Mouse (Mus musculus) lung, postnatal 14 days (tissue): ENCODE data around the gene Olfr1338.
"Not testable (repeated sequence)": the region's sequence is repeated elsewhere in the genome, so short reads cannot be mapped to it uniquely, and the experiment has no call there.

Experiments
- DNase-seq: peaks from one replicate; pipeline ENCODE4 v3.0.0; 2021

The Olfr1338 gene

DNA sequence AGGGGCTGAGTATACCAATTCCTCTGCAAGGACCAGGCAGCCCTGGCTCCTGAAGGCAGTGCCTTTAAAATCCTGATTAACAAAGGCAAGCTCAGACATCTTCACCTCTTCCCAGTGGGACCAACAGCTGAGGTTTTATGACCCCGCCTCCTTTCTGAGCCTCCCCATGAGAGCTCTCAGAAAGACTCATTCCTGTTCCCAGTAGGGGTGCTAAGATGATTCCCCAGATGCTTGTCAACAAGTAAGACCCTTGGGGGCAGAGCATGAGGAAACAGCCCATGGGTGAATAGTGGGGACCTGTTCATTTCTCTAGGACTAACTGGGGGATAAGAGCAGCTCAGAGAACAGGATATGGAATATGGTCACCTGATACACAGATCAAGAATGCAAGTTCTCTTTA is at the start of gene Olfr1338:
Gene Olfr1338, minus strand, starts transcription at position 101 of the 400 bp plus-strand sequence.
- no peak for DNase-seq

DNA sequence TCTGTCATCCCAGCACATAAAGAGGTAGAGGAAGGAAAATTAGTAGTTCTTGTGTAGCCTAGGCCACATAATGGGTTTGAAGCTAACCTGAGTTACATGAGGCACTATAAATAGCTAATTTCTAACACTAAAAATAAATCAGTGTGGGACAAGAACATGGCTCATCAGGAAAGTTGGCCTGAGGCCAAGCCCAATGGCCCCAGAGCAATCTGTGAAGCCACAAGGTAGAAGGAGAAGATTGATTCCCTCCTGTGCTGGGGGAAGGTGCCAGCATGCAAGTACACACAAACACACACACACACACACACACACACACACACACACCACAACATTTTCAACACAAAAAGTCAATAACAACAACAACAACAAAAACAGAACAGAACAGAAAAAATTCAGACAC is 34.3 kb upstream of the Olfr1338 start:
- not testable (repeated sequence) for DNase-seq

DNA sequence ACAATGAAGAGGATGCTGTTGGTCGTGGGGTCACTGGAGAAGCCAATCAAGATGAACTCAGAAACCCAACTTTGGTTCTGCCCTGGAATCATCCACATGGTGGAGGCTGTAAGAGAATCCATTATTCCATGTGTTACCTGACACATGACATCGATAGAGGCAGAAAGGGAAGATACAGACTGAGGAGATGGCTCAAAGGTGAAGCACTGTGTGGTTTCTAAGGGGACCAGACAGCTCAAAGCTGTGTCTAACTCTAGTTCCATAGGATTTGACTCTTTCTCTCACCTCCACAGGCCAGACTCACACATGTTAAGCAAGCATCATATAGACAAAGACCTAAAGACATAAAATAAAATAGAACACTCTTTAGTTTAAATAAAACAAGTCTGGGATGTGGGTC is 23.9 kb upstream of the Olfr1338 start, which contains the start of gene Olfr1337:
Gene Olfr1337, minus strand, starts transcription at position 101 of the 400 bp plus-strand sequence.
- DNase-seq, result no peak

DNA sequence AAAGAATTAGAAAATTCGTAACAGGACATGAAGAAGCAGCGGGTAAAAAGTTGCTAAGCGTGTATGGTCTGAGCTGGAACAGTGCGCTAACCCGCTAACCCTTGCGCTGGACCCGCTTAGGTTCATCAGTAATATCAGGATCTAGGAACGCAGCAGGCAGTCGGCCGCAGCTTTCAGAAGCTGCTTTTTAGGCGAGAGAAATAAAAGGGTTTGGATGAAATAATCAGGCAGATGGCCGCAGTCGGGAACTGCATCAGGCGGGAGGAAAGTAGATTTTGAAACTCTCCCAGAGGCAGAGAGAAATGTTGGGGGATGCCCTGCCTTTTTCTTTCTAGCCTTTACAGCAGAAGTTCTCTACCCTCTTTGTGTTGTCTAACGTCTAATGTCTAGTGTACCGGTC is 16.7 kb downstream of the Olfr1338 start:
- DNase-seq, result no peak

DNA sequence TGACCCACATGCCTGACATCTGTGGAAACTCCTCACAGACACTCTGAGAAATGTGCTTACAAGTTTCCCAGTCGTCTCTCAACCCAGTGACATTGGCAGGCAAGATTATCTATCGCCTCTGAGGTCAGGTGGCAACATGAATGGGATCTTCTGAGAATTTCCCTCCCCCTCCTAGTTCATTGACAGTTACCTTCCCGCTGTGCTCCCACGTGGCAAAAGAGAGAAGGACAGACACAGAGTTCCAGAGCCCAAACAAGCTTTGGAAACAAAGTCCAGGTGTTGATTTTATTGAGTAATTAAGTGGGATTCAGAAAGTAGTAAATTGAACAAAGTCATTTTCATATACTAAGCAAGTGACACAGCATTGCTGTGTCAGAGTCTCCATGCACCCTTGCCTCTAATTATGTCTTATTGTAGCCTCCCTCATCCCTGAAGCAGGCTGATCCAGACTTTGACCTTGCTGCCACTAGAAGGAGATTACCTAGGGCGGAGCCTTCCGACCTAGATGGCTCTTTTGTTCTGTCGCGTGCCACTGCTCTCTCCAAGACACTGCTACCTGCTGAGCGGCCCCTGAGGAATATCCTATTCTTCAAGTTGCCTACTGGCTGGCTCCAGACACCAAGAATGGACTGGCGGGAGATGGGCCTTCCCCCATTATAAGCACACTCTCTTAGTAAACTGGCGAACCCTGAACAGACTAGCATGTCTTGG is 17.4 kb downstream of the Olfr1338 start:
- DNase-seq, result no peak

DNA sequence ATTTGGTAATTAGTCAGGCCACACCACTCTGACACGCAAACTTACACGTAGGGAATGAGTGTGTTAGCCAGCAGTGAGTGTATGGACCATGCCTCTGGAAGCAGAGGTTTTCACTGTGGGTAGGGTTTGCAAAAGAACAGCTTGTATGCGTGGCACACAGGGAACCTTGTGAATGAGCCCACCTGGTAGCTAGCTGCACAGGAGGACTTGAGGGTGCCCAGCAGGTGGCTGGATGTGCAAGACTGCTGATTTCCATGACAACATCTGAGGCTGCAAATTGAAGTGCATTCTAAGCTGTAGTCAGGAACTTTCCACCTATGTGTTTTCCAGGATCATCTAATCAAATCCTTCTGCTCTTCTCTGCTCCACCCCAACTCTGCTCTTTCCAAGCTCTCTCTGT is 19.0 kb downstream of the Olfr1338 start:
- no peak for DNase-seq

DNA sequence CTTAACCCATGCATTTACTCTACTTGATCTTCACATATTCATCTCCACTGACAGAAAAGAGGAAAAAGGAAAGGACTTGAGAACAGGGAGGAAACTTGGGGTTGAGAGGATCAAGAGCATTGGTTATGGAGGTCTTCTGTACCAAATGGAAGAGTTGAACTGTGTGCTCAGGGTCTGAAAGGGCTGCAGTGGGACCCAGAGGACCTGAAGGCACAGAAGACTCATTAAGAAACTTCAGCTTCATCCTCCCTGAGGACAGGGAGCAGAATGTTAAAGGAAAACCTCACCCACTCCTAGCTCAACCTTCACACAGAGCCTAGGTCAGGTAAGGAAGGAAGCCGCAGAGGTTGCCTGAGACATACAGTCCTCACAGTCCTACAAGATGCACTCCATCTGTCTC is 26.7 kb downstream of the Olfr1338 start, which contains the start of gene Olfr1339:
Gene Olfr1339, plus strand, starts transcription at position 301 of the 400 bp plus-strand sequence.
- no peak for DNase-seq

DNA sequence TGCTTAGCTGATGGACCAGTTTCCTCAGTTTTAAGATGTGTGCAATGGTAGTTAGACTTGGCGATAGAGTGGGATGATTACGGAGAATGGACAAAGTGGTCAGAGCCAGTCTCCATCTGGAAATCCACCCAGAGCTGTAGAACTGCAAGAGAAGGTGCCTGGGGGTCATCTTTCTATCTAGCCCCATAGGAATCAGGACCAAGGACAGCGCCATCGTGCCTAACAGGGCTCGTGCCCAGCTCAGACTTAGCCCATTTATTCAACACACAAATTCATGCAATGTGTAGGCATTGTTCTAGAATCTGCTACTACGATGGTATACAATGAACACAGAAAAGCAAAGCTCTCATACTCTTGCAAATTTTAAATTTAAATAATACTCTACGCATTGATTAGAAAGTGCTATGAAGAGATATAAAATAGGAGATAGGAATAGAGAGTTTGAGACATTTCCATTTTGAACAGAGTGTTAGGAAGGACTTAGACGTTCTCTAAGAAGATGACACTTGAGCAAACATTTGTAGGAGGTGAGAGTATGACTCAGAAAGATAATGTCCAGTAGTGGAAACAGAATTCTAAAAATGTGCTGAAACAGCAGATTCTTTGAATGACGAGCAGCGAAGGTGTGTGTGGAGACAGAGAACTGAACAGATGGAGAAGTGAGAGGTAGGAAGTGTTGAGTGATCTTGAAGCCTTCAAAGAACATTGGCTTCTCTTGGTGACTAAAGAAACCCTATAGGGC is 36.6 kb downstream of the Olfr1338 start:
- DNase-seq, result peak; percentile 37

DNA sequence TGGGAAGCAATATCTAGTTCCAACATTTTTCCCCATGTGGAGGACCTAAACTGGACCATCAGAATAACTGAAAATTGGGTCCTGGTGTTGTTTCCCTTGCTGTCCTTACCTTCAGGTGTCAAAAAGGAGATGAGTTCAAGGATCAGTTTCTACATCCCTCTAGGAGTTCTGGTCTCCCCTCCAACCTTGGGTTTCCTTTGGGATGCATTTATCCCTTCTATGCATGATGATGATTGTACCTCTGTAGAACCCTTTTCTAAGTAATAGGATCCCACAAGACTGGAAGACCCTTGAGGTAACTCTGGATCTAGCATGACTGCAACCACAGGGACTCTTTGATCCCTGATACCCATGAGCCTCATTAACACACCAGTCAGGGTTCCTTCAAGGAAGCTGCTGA is 38.7 kb downstream of the Olfr1338 start, which contains the start of gene Olfr1340:
Gene Olfr1340, plus strand, starts transcription at position 301 of the 400 bp plus-strand sequence.
- DNase-seq, result no peak

DNA sequence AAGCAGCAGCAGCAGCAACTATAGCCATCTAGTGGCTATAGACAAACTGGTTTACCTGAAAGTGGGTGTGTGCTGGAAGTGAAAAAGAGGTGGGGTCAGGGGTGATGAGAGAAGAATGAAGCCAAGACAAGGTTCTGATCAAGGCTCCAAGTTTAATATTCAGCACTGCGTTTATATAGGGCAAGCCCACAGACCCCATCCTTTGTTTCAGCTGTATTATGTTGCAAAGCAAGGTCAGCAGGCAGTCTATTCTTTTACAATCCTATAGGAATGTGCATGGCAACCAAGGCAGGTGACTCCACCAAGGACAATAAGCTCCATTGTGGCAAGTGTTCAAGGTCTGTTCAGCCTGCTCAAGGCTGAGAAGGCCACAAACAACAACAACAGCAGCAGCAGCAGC is 46.9 kb downstream of the Olfr1338 start:
- DNase-seq, result no peak

DNA sequence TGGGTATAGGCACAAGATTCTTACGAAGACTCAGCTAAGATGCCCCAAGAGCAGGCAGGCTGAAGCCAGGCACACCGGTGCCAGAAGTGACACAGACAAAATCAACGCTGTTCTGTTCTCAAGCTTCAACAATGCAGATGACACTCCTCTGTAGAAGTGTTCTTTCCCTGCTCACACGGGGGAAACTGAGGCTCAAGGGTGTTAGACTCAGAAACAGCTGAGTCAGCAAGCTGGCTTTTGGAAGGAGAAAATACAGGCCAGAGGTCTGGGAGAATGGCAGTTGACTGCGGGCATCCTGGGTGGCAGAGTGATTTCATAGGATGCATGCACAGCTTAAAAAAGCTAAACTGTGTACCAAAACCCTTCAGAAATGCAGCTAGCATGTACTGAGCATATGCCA is 50.5 kb downstream of the Olfr1338 start:
- no peak for DNase-seq

DNA sequence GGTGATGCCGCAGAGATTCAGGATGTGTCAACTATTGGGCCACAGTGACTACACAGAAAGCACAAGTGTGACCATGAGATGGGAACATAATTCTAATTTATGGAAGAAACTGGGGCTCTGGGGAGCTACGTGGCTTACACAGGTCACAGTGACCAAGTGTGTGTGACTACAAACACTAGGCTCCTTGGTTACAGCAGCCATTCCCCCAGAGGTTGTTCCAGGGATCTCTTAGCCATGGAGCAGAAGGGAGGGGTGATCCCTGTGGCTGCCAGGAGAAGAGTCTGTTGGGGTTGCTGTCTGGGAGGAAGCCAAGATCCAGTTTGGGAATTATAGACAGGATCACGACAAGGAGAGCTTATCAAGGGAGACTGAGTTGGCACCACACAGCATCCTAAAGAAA is 55.3 kb downstream of the Olfr1338 start, which contains the start of gene Olfr1341:
Gene Olfr1341, plus strand, starts transcription at position 301 of the 400 bp plus-strand sequence.
- no peak for DNase-seq
